Mouse (Mus musculus): Measurements from ENCODE around the gene Rhoa. TPM values are rescaled to one million over a fixed set of nuclear protein-coding genes. Genes with fewer than 3 reads are reported as not detected.
A peak's percentile ranks its signal among the peaks of the same experiment; 100 is the strongest.
"Not testable (repeated sequence)": the region's sequence is repeated elsewhere in the genome, so short reads cannot be mapped to it uniquely, and the experiment has no call there.

The Rhoa gene
- total and polyA plus RNA-seq, 2 experiments from 2014 or later: 105 to 268 TPM

- Histone ChIP-seq H3K4me1 (ENCODE audit: insufficient read depth, low read length) (peaks cover 21% of the 10 kb centered on the region), H3K9me3 (ENCODE audit: low read length) (no peaks in the 10 kb centered on the region), H3K27ac (peak overlapping the region; percentile 99), H3K4me2 (ENCODE audit: low read depth, low read length) (peak overlapping the region; percentile 96), H3K9ac (replicated peaks; ENCODE audit: low read length) (peak overlapping the region; percentile 86), H3K27me3 (ENCODE audit: insufficient read depth, low read length) (no peaks in the 10 kb centered on the region), H3K36me3 (ENCODE audit: insufficient read depth, low read length) (0 out of 2 replicates have a peak, but pooled peaks cover 5% of the 10 kb centered on the region), H3K4me3 (ENCODE audit: low read length) (peak overlapping the region; percentile 92)
- no peak for ATAC-seq
- no peak for TF ChIP-seq CTCF (IDR thresholded peaks at IDR 0.05; ENCODE audit: low read depth)
- DNase-seq (ENCODE audit: low spot score): no peak
- WGBS: 10% methylated on average over 1 of the region's 1 CpGs
Measured at GRCm38 (mm10) chr9:108305170-108305569, 759 bp upstream of the Rhoa start.

GRCm38 (mm10) chr9:108306571-108306980 is 647 bp downstream of the Rhoa start:
- DNase-seq (ENCODE audit: low spot score) (peak; percentile 83), ATAC-seq (peak; percentile 64)
- WGBS: under 1% methylated on average over 49 of the region's 51 CpGs
- peaks cover 21% of the 10 kb centered on the region for H3K4me1 ChIP-seq (ENCODE audit: insufficient read depth, low read length)
- H3K9me3 ChIP-seq (ENCODE audit: low read length): no peaks in the 10 kb centered on the region
- peak overlapping the region; percentile 97 for H3K9ac ChIP-seq (replicated peaks; ENCODE audit: low read length)
- peak overlapping the region; percentile 92 for H3K4me3 ChIP-seq (ENCODE audit: low read length)
- TF ChIP-seq CTCF (IDR thresholded peaks at IDR 0.05; ENCODE audit: low read depth): no peak
- H3K4me2 ChIP-seq (ENCODE audit: low read depth, low read length): peak overlapping the region; percentile 63
- H3K27ac ChIP-seq: peak overlapping the region; percentile 99
- 0 out of 2 replicates have a peak, but pooled peaks cover 5% of the 10 kb centered on the region for H3K36me3 ChIP-seq (ENCODE audit: insufficient read depth, low read length)
- no peaks in the 10 kb centered on the region for H3K27me3 ChIP-seq (ENCODE audit: insufficient read depth, low read length)

- H3K4me1 ChIP-seq (ENCODE audit: insufficient read depth, low read length): peaks cover 21% of the 10 kb centered on the region
- H3K4me3 ChIP-seq (ENCODE audit: low read length): peak overlapping the region; percentile 92
- 17% methylated on average over 12 of the region's 12 CpGs for WGBS
- H3K4me2 ChIP-seq (ENCODE audit: low read depth, low read length): peak overlapping the region; percentile 63
- no peak for DNase-seq (ENCODE audit: low spot score)
- H3K9ac ChIP-seq (replicated peaks; ENCODE audit: low read length): peak overlapping the region; percentile 97
- ATAC-seq: no peak
- H3K27me3 ChIP-seq (ENCODE audit: insufficient read depth, low read length): no peaks in the 10 kb centered on the region
- H3K27ac ChIP-seq: peak overlapping the region; percentile 99
- H3K9me3 ChIP-seq (ENCODE audit: low read length): no peaks in the 10 kb centered on the region
- 0 out of 2 replicates have a peak, but pooled peaks cover 5% of the 10 kb centered on the region for H3K36me3 ChIP-seq (ENCODE audit: insufficient read depth, low read length)
- TF ChIP-seq CTCF (IDR thresholded peaks at IDR 0.05; ENCODE audit: low read depth): no peak
Measured at GRCm38 (mm10) chr9:108307021-108307807, 1.3 kb downstream of the Rhoa start.

GRCm38 (mm10) chr9:108308141-108308540 is 2.2 kb downstream of the Rhoa start:
- H3K4me1 ChIP-seq (ENCODE audit: insufficient read depth, low read length): peaks cover 21% of the 10 kb centered on the region
- H3K9me3 ChIP-seq (ENCODE audit: low read length): no peaks in the 10 kb centered on the region
- H3K9ac ChIP-seq (replicated peaks; ENCODE audit: low read length): 0 out of 2 replicates have a peak overlapping the region, but pooled peaks have one; percentile 17
- no peak overlapping the region for H3K27ac ChIP-seq
- 47% methylated on average over 2 of the region's 2 CpGs for WGBS
- no peak for ATAC-seq
- no peaks in the 10 kb centered on the region for H3K36me3 ChIP-seq (ENCODE audit: insufficient read depth, low read length)
- TF ChIP-seq CTCF (IDR thresholded peaks at IDR 0.05; ENCODE audit: low read depth): no peak
- H3K4me3 ChIP-seq (ENCODE audit: low read length): peak overlapping the region; percentile 92
- no peaks in the 10 kb centered on the region for H3K27me3 ChIP-seq (ENCODE audit: insufficient read depth, low read length)
- DNase-seq (ENCODE audit: low spot score): no peak
- H3K4me2 ChIP-seq (ENCODE audit: low read depth, low read length): peak overlapping the region; percentile 63

- no peaks in the 10 kb centered on the region for H3K36me3 ChIP-seq (ENCODE audit: insufficient read depth, low read length)
- H3K4me2 ChIP-seq (ENCODE audit: low read depth, low read length): no peak overlapping the region
- no peak overlapping the region for H3K4me3 ChIP-seq (ENCODE audit: low read length)
- H3K9me3 ChIP-seq (ENCODE audit: low read length): no peaks in the 10 kb centered on the region
- no peaks in the 10 kb centered on the region for H3K27me3 ChIP-seq (ENCODE audit: insufficient read depth, low read length)
- no peak overlapping the region for H3K27ac ChIP-seq
- DNase-seq (ENCODE audit: low spot score) (no peak), ATAC-seq (no peak)
- H3K4me1 ChIP-seq (ENCODE audit: insufficient read depth, low read length): no peaks in the 10 kb centered on the region
- peak; percentile 40 for TF ChIP-seq CTCF (IDR thresholded peaks at IDR 0.05; ENCODE audit: low read depth)
- no peak overlapping the region for H3K9ac ChIP-seq (replicated peaks; ENCODE audit: low read length)
- WGBS: 97% methylated on average over 3 of the region's 3 CpGs
Measured at GRCm38 (mm10) chr9:108317572-108317971, 11.6 kb downstream of the Rhoa start.

GRCm38 (mm10) chr9:108318462-108318861 is 12.5 kb downstream of the Rhoa start:
- DNase-seq (ENCODE audit: low spot score): no peak
- ATAC-seq: no peak
- no peaks in the 10 kb centered on the region for H3K36me3 ChIP-seq (ENCODE audit: insufficient read depth, low read length)
- no peak for TF ChIP-seq CTCF (IDR thresholded peaks at IDR 0.05; ENCODE audit: low read depth)
- no peak overlapping the region for H3K4me3 ChIP-seq (ENCODE audit: low read length)
- 81% methylated on average over 2 of the region's 2 CpGs for WGBS
- no peak overlapping the region for H3K27ac ChIP-seq
- no peaks in the 10 kb centered on the region for H3K27me3 ChIP-seq (ENCODE audit: insufficient read depth, low read length)
- H3K9ac ChIP-seq (replicated peaks; ENCODE audit: low read length): no peak overlapping the region
- H3K4me2 ChIP-seq (ENCODE audit: low read depth, low read length): no peak overlapping the region
- no peaks in the 10 kb centered on the region for H3K4me1 ChIP-seq (ENCODE audit: insufficient read depth, low read length)
- no peaks in the 10 kb centered on the region for H3K9me3 ChIP-seq (ENCODE audit: low read length)

- not testable (repeated sequence) for H3K36me3 ChIP-seq (ENCODE audit: insufficient read depth, low read length); ATAC-seq; H3K9ac ChIP-seq (replicated peaks; ENCODE audit: low read length); H3K27me3 ChIP-seq (ENCODE audit: insufficient read depth, low read length); H3K4me3 ChIP-seq (ENCODE audit: low read length); H3K4me1 ChIP-seq (ENCODE audit: insufficient read depth, low read length); DNase-seq (ENCODE audit: low spot score); H3K4me2 ChIP-seq (ENCODE audit: low read depth, low read length); H3K9me3 ChIP-seq (ENCODE audit: low read length); H3K27ac ChIP-seq
- 92% methylated on average over 7 of the region's 7 CpGs for WGBS
Measured at GRCm38 (mm10) chr9:108322054-108322453, 16.1 kb downstream of the Rhoa start.

All from hindbrain, postnatal 0 days (tissue).